Mouse (Mus musculus): ENCODE measurements at regions not wholly inside any gene's neighbourhood (a gene's known extent, or its start where the extent isn't known, plus 50 kb on each side); places are given as distances from the start of the nearest gene placed in this dataset.

DNA sequence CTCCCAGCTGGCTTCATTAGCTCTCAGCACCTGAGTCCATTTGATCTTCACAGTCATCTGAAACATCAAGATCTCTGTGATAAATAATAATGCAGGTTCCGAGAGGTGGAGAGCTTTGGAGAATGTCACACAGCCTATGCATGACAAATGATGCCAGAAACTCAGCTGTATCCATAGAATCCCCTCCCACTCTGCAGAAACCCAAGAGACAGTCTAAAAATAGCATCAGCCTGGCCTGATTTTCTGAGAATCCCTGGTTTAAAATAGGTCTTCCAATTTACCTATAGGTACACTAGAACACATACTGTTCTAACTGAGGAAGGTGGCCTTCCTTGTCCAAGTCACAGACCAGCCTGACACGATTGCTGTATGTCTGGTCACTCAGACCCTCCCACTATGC, 184.0 kb upstream of the B3gat1 start:
- no peak for DNase-seq (ENCODE audit: low read depth, low spot score)

DNA sequence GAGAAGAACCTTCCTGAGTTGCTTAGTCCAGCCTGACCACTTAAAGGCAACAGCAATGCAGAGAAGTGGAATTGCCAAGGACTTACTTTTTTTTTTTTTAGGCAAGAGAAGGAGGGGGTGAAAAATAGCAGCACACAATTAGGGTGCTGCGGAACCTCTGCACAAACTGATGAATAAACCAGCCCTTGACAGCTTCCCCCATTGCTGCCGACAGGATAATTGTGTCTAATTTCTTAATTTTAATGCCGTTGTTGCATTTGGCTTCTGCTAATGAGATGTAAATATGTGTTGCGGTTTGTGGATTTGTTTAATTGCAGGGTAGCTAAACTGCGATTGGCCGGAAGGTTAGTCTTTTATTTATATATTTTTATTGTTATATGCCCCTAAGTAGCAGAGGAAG, 157.5 kb upstream of the B3gat1 start:
- no peak for DNase-seq (ENCODE audit: low read depth, low spot score)

DNA sequence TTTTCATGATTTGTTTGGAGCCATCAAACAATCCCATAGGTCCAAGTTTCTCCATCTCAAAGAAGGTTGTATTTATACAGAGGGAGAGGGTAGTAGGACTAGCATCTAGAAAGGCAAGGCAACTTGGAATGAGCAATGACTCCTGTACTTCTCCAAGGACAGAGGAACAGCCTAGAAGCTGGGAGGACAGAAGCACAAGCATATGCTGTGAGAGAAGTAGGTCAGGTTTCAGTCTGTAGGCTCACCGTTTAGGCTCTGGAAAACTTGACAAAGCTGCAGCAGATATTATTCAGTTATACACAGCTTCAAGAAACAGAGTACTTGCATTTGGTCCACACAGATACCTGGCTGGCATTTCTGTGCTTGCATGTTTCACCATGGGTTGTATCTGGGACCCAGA, 131.5 kb upstream of the B3gat1 start:
- no peak for DNase-seq (ENCODE audit: low read depth, low spot score)

DNA sequence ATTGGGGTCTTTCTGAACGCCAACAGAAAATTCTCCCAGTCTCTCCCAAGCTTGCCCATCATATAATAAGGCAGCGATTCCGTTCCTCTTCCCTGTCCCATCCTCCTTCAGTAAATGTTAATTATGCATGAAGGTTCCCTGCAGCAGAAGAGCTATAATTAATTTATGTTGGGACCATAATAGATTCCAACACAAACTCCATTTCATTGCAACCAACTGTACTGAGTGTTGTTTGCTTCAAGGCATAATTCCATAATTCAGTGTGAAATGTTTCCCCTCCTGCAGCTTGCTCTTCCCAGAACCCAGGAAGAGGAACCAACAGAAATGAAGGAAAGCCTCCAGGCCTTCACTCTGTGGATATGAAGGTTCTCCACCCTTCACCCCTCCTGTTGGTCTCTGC, 129.0 kb upstream of the B3gat1 start:
- DNase-seq (ENCODE audit: low read depth, low spot score): no peak

DNA sequence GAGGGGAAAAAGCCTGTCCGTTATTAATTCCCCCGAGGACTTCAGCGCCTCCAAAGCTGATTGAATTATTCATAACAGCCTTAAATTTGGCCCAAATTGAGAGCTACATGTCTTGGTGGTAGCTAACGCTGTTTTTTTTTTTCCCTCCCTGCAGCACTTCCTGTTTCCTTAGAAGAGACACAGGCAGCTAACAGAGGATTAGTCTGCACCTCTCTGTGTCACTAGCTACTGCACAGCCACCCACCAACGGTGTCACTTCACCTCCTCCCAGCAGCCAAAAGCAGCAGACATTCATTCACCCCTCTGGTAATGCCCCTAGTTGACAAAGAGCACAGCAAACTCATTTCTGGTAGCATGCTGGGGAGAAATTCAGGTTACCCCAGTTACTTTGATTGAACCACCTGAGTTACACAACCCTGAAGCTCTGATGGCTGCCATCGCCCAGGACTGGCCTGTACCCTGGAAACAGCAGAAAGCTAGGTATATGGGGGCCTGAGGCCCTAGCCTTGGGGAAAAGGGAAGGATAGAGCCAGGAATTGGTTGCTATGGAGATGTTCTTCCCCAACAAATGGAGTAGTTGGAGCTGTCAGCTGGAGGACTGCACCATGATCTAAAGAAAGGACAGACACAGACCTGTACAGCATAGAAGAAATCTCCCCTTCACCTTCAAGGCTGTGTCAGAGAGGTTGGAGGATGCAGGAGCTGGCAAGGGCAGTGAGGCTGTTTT, 121.7 kb upstream of the B3gat1 start:
- DNase-seq (ENCODE audit: low read depth, low spot score): no peak

DNA sequence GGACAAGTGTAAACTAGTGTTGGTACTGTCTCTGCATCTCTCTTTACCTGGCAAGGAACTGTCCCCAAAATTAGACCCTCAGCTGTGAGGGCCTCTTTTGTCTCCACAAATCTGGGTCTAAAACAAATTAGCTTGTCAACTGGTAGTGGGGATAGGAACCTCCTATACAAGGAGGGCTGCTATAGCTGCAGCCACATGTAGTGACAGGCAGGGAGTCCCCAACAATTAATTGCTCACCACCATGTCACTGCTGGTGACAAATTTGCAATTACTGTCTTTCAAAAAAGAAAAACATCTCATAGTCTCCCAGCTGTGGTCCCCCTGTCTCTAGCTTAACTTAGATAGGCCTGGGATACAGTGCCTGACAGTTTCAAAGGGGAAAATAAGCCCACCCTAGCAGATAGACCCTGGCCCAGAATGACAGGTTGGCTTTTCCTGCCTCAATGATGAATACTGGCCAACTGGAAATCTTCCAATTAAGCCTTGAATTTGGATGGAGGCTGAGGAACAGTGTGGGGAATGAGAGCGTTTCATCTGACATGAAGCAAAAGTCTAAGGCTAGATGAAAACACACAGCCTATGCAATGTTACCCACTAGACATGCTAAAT, 110.6 kb upstream of the B3gat1 start:
- no peak for DNase-seq (ENCODE audit: low read depth, low spot score)

DNA sequence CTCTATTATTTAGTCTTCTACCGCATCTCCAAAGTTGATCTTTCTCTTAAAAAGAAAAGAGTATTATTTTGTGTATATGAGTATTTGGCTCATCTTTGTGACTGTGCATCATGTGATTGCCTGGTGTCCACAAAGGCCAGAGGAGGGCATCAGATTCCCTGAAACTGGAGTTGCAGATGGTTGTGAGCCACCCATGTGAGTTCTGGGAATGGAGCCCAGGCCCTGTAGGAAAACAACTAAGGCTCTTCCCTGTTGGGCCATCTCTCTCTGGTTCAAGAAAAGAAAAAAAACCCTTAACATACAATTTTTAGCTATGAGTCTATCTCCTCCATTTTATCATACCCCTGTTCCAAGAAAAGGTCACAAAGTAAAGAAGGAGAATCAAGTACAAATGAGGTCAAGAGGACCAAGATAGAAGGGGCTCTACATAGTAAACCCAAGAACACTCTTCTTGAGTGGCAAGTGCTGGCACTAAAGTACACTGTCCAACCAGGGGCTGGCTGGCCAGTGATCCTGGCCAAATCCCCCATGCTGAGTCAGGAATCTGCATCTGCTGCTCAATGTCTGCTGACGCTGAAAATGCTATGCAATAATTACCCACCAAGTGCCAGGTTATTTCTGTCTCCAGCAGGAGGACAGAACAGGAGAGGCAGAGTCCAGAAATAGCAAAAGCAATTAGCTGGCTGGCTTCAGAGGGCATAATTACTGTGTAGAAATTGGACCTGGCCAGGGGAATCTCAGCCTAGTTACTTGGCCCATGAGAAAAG, 108.2 kb upstream of the B3gat1 start:
- peak; percentile 90 for DNase-seq (ENCODE audit: low read depth, low spot score)

DNA sequence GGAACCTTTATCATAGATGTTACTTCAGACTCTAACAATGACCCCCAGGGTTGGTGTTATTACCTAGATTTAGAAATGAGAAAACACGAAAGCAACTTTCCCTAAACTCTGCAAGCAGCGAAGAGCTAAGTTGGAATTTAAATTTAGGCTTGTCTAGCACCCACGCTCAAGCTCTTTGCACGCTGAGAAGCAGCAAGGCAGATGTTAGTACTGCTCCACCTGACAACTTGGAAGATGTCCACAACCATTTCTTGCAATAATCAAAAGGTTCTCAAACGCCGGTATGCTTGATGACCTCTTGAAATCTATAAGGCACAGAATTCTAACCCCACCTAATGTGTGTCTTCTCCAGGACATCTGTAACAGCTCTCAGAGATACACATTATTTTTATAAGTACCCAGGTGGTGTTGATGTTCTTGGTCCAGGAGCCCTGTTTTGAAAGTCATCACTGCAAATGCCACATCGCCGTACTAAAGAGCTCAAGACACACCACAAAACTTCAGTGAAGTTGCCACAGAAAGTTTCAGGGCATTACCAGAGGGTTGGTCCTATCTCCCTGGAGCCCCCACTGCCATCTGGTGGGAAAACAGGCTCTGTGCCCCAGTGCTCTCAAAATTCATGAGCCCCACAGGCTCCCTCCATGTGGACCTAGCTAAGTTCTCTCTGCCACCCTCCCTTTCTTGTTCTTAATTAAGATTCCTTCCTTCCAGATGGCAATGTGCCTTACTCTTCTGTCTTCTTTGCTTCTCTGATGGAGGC, 100.5 kb upstream of the B3gat1 start:
- no peak for DNase-seq (ENCODE audit: low read depth, low spot score)

DNA sequence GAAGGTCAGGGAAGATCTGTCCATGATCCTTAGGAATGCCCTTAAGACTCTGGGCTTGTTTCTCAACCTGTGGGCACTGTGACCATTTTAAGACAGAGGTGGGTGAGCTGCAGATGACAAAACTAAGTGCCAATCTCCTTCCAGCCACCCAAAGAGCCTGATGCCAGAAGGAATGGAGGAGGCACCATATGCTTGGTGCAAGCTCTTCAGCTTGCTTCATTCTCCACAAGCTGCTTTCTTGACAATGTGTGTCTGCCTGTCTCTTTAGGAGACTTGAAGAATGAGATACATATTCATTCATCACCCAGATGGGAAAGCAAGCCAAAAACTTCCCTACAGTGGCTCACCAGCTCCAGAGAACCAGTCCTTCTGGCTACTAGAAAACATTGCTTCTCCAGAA, 98.3 kb upstream of the B3gat1 start:
- DNase-seq (ENCODE audit: low read depth, low spot score): no peak

DNA sequence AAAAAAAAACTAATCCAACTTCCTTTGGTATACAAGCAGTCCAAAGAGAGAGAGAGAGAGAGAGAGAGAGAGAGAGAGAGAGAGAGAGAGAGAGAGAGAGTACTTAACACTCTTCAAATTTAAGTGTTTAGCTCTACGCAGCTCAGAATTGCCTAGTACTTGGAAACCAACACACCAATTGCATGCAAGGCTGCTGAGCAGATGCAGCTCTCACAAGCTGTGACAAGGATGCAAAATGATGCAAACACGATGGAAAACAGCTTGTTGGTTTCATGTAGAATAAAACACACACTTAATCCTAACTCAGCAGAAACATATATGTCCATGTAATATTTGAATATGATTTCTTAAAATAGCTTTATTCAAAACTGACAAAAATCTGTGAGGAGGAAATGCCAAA, 94.9 kb upstream of the B3gat1 start:
- DNase-seq (ENCODE audit: low read depth, low spot score): no peak

DNA sequence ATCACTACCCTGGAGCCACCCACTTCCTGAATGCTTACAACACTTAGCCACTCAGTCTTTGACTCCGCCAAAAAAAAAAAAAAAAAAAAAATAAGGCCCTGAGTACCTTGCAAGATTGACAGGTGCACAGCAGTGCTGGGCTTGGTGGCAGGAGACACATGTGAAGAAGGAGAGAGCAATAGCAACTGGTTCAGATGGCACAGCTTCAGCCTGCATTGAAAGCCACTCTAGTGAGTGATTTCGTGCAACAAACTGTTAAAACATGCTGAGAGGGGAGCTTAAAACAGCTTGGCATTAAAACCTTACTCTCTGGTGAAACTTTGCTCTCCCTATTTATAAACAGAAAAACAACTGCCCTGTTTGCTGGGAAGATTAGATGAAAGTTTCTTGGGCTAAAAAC, 91.2 kb upstream of the B3gat1 start:
- DNase-seq (ENCODE audit: low read depth, low spot score): no peak

DNA sequence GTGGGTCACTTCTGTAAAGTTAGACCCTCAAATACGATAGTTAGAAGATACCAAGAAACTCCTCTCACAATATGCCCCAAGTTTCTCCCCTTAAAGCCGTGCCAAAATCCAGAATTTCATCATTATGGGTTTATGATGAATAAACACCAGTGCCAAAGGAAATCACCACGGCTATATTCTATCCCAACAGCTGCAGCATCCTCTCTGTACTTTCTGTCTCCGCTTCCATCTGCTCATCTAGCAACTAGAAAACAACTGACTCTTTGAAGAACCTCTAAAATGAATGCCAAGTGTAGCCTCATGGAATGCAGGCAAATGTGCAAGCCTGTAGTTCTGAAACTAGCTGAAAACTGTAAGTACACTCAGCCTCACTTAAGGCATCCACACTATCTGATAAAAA, 90.7 kb upstream of the B3gat1 start:
- no peak for DNase-seq (ENCODE audit: low read depth, low spot score)

DNA sequence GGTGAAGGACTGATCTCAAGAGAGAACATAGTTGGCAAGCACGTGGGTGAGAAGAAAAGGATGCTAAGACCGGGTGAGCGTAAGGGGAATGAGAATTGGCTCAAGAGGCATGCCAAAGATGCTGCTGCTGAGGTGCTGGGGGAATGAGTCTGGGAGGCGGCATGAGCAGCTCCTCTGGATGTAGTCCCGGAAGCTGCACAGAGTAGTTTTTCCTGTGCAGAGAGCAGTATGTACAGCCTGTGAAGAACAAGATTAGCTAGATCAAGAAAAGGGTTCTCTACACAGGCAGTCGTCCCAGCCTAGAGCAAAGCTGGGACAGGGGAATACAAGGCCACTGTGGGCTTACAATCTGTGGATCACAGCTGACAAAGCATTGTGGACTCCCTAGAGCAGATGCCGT, 84.0 kb upstream of the B3gat1 start:
- no peak for DNase-seq (ENCODE audit: low read depth, low spot score)

DNA sequence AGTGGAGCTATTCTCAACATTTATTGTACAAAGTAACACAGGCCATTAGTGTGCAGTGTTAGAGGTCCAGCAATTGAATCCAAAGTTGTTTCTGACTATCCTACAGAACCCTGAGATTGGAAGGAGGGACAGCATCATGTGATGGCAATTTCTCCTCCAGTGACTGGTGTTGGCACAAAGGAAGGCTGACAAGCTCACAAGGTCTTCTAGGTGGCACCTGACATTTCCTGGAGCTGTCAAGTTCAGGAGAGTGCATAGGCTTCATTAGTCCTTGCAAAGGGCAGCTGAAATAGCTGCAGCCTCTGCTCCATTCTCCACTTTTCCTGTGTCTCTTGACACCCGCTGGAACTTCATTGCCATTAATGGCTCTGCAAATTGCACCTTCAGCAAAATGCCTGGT, 80.6 kb upstream of the B3gat1 start:
- DNase-seq (ENCODE audit: low read depth, low spot score): no peak

DNA sequence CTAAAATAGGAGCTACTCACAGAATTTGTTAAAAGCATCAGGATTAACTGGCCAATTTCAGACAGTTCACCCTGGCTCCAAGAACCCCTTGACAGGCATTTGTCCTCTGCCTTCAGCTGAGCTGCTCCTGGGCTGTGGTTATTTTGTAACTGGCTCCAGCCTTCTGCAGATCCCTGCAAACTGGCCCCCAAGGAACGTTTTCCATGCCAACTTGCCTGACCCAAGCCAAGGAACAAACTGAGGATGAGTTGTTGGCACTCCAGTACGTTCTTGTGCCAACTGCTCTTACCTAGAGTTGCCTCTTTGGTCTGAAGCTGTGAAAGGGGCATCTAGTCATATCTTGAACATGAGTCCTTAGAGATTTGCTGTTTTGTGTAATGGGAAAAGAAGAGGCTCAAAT, 74.2 kb upstream of the B3gat1 start:
- DNase-seq (ENCODE audit: low read depth, low spot score): peak; percentile 13

DNA sequence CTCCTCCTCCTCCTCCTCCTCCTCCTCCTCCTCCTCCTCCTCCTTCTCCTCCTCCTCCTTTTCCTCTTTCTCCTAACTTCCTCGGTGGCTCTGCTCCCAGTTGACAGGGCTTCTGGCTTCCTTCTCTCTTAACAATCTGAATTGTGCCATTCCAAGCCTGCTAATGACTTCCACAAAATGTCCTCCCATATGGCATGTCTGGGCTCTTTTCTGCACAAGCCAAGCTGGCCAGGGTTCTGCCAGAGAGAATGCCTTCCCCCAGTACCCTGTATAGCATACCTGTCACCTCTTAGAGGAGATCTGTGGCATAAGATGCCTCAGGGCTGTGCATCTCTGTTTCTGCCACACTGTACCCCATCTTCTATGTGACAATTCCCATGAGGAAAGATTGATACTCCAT, 70.0 kb upstream of the B3gat1 start:
- DNase-seq (ENCODE audit: low read depth, low spot score): no peak

DNA sequence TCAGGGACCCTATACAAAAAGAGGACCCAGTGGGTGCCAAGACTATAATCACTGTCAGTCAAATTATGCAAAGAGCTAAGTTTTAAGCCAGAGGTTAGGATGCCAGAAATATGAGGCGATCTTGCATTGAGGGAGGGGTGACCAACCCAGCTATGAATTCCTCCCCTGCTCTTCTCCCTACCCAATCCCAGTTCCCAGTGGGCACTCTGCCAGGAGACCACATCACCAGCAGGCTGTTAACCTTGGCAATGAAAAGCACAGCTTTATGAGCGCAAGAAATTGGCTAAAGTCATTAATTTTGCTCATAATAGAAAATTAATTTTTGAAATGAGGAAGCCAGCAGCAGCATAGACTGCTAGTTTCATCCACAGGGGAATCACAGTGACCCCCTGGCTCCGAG, 65.7 kb upstream of the B3gat1 start:
- DNase-seq (ENCODE audit: low read depth, low spot score): no peak

DNA sequence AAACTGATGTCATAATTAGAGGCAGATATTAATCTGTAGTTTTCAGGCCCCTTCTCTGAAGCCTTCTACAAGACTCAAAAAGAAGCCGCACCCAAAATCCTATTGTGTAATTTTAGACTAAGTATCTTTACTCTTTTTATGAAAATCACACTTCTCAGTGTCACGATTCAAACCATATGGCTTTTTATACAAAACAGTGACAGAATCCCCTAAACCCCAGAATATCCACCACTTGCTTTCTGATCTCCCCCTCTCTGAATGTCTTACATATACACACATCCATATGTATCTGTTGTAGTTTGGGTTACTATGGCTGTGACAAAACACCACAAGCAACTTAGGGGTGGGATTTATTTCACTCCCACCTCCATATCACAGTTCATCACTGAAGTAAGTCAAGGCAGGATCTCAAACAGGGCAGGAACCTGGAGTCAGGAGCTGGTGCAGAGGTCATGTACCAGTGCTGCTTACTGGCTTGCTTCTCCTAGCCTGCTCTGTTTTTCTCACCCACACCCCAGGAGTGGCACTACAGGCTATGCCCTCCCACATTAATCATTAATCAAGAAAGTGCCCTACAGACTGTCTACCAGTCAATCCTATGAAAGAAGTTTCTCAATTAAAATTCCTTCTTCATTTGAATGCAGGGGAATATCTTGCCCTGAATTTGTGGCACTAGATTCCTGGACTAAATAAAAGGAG, 59.3 kb upstream of the B3gat1 start:
- DNase-seq (ENCODE audit: low read depth, low spot score): no peak

DNA sequence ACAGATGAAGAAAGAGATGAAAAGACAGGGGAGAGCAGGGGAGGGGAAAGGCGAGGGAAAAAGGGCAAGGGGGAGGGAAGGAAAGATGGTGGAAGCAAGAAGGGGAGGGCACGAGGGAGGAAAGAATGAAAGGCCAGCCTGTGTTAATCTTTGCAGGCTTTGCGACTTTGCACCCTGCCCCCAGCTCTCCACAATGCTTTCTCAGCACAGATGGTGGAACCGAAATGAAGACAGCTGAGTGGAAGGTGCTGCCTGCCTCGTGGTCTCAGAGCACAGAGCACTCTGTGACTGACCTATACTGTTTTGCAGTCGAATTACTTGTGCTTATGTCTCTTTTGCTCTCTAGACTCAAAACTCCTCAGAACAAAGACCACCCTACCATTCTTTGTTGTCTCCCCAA, 55.2 kb upstream of the B3gat1 start:
- no peak for DNase-seq (ENCODE audit: low read depth, low spot score)

DNA sequence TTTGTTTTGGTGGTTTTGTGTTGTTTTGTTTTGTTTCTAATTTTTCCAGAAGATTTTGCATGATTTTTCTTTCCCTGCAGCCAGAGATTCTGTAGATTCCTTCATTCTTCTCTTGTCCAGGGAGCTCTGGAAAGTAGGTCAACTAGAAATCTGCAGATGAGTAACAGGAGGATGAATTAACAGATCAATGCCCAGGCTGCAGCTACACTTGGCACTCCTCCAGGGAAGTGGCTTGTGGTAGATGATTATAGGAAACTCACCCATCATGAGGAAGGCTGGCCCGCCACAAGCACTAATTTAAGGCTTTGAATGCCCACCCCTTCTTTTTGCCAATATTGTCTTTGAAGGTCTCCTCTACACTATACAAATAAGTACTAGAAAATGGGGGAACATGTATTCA, 52.0 kb upstream of the B3gat1 start:
- no peak for DNase-seq (ENCODE audit: low read depth, low spot score)
